Mouse (Mus musculus) forebrain, embryonic 11.5 days (tissue): ENCODE data around the gene Pah. TPM values are rescaled to one million over a fixed set of nuclear protein-coding genes. Genes with fewer than 3 reads are reported as not detected.

Experiments used
- ATAC-seq: fragments of 200-750 bp; cut with Nextera tagmentation; replicated peaks from 2 replicates; pipeline ENCODE4 v1.8.0; 2017; ENCODE audit warnings: moderate TSS enrichment; ENCODE audit not compliant: low FRiP score
- DNase-seq: peaks from one replicate; pipeline ENCODE4 v3.0.0-alpha.2; 2017; ENCODE audit warnings: low spot score
- H3K27ac ChIP-seq: fragments of 300-500 bp; sonication (generic); 2 replicates; pipeline ENCODE4 v1.5.1; 2014; ENCODE audit warnings: low read depth, low read length
- H3K27me3 ChIP-seq: fragments of 300-500 bp; sonication (generic); 2 replicates; pipeline ENCODE4 v1.6.1; 2014; ENCODE audit warnings: mild to moderate bottlenecking, low read length, mixed read lengths; ENCODE audit not compliant: control insufficient read depth, insufficient read depth
- H3K36me3 ChIP-seq: fragments of 300-500 bp; sonication (generic); 2 replicates; pipeline ENCODE4 v1.6.1; 2014; ENCODE audit warnings: mild to moderate bottlenecking, low read length, moderate library complexity, mixed read lengths; ENCODE audit not compliant: control insufficient read depth, insufficient read depth
- H3K4me1 ChIP-seq: fragments of 300-500 bp; sonication (generic); replicated peaks from 2 replicates; pipeline ENCODE4 v1.6.1; 2014; ENCODE audit warnings: low read length, mixed read lengths; ENCODE audit not compliant: control insufficient read depth, insufficient read depth
- H3K4me2 ChIP-seq: fragments of 300-500 bp; sonication (generic); 2 replicates; pipeline ENCODE4 v1.6.1; 2014; ENCODE audit warnings: low read depth, mild to moderate bottlenecking, low read length, moderate library complexity, mixed read lengths; ENCODE audit not compliant: severe bottlenecking
- H3K4me3 ChIP-seq: fragments of 300-500 bp; sonication (generic); 2 replicates; pipeline ENCODE4 v1.5.1; 2014; ENCODE audit warnings: low read depth, low read length
- H3K9ac ChIP-seq: fragments of 300-500 bp; sonication (generic); 2 replicates; pipeline ENCODE4 v1.6.1; 2014; ENCODE audit warnings: low read length
- H3K9me3 ChIP-seq: fragments of 300-500 bp; sonication (generic); 2 replicates; pipeline ENCODE4 v1.6.1; 2016; ENCODE audit warnings: low read length, mixed read lengths; ENCODE audit not compliant: control insufficient read depth
- WGBS: fragments of 180-500 bp; shearing (Covaris S2); extraction: QIAGEN DNeasy Blood & Tissue Kit; methylation state at CpG from one replicate; pipeline ENCODE4 v1.1.7; 2014; 5-methylcytosine and 5-hydroxymethylcytosine counted together
- polyA plus RNA-seq: library from polyadenylated mRNA; unstranded; fragments of >200 nt; fragmentation: Nextera tagmentation; extraction: Ambion mirVana; gene quantifications from 2 replicates; pipeline ENCODE4 v1.2.1, GENCODE M21; 2014

The Pah gene
- polyA plus RNA-seq, 1 experiment from 2014 or later, result not detected

- DNase-seq, result no peak
- H3K9me3 ChIP-seq, result no peaks in the 10 kb centered on the region
- no peak for ATAC-seq
- no peaks in the 10 kb centered on the region for H3K27me3 ChIP-seq
- no peak overlapping the region for H3K27ac ChIP-seq
- no peak overlapping the region for H3K4me2 ChIP-seq
- no peak overlapping the region for H3K4me3 ChIP-seq
- no peaks in the 10 kb centered on the region for H3K4me1 ChIP-seq
- no peak overlapping the region for H3K9ac ChIP-seq
- 86% methylated on average over 4 of the region's 4 CpGs for WGBS
- H3K36me3 ChIP-seq, result no peaks in the 10 kb centered on the region
These were observed 50.9 kb downstream of the Pah start for GRCm38 (mm10) chr10:87572500-87572899.

GRCm38 (mm10) chr10:87586696-87587095, 65.1 kb downstream of the Pah start:
- ATAC-seq, result no peak
- WGBS, result 83% methylated on average over 1 of the region's 1 CpGs

DNA sequence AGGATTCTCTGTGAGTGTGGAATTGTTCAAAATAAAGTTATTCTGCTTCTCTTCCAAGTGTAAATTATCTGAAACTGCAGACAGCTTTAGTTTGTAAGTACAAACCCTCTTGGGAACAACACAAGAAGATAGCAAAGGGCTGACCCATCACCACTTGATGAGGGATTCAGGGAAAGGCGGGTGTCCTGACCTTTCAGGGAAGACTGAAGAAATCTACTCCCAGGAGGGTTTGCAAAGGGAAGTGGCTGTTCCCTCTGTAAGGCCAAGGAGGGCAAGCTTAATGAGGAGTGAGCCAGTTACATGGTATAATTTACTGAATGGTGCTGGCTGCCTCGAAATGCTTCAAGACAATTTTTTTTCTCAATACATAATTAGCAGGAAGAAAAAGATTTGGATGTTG, 72.3 kb downstream of the Pah start:
- ATAC-seq, result no peak
- no peaks in the 10 kb centered on the region for H3K36me3 ChIP-seq
- no peak overlapping the region for H3K9ac ChIP-seq
- H3K4me3 ChIP-seq, result no peak overlapping the region
- no peak overlapping the region for H3K4me2 ChIP-seq
- no peaks in the 10 kb centered on the region for H3K9me3 ChIP-seq
- 42% methylated on average over 2 of the region's 2 CpGs for WGBS
- H3K27me3 ChIP-seq, result no peaks in the 10 kb centered on the region
- no peak for DNase-seq
- H3K27ac ChIP-seq, result no peak overlapping the region
- no peaks in the 10 kb centered on the region for H3K4me1 ChIP-seq

More at GRCm38 (mm10) chr10:87586696-87587095, 65.1 kb downstream of the Pah start:
- Histone ChIP-seq H3K4me2 (no peak overlapping the region), H3K9ac (no peak overlapping the region), H3K27me3 (no peaks in the 10 kb centered on the region), H3K36me3 (no peaks in the 10 kb centered on the region), H3K9me3 (no peaks in the 10 kb centered on the region), H3K4me3 (no peak overlapping the region), H3K27ac (no peak overlapping the region), H3K4me1 (no peaks in the 10 kb centered on the region)
- DNase-seq, result peak; percentile 68

- H3K4me3 ChIP-seq, result no peak overlapping the region
- ATAC-seq, result no peak
- peak; percentile 57 for DNase-seq
- no peaks in the 10 kb centered on the region for H3K4me1 ChIP-seq
- H3K9me3 ChIP-seq, result no peaks in the 10 kb centered on the region
- WGBS, result 44% methylated on average over 5 of the region's 5 CpGs
- H3K36me3 ChIP-seq, result no peaks in the 10 kb centered on the region
- no peak overlapping the region for H3K4me2 ChIP-seq
- no peaks in the 10 kb centered on the region for H3K27me3 ChIP-seq
- no peak overlapping the region for H3K27ac ChIP-seq
- no peak overlapping the region for H3K9ac ChIP-seq
These were observed 74.9 kb downstream of the Pah start for GRCm38 (mm10) chr10:87596361-87597074.

GRCm38 (mm10) chr10:87597075-87597677, 75.6 kb downstream of the Pah start:
- Histone ChIP-seq H3K27me3 (no peaks in the 10 kb centered on the region), H3K36me3 (no peaks in the 10 kb centered on the region), H3K27ac (no peak overlapping the region), H3K4me2 (no peak overlapping the region), H3K4me1 (no peaks in the 10 kb centered on the region), H3K9me3 (no peaks in the 10 kb centered on the region), H3K4me3 (no peak overlapping the region), H3K9ac (no peak overlapping the region)
- WGBS, result 70% methylated on average over 9 of the region's 9 CpGs
- ATAC-seq (no peak), DNase-seq (no peak)

GRCm38 (mm10) chr10:87602151-87602550, 80.6 kb downstream of the Pah start:
- DNase-seq (no peak), ATAC-seq (no peak)
- 74% methylated on average over 1 of the region's 1 CpGs for WGBS
- Histone ChIP-seq H3K4me1 (no peaks in the 10 kb centered on the region), H3K9ac (no peak overlapping the region), H3K4me3 (no peak overlapping the region), H3K9me3 (no peaks in the 10 kb centered on the region), H3K4me2 (no peak overlapping the region), H3K27me3 (no peaks in the 10 kb centered on the region), H3K27ac (no peak overlapping the region), H3K36me3 (no peaks in the 10 kb centered on the region)

DNA sequence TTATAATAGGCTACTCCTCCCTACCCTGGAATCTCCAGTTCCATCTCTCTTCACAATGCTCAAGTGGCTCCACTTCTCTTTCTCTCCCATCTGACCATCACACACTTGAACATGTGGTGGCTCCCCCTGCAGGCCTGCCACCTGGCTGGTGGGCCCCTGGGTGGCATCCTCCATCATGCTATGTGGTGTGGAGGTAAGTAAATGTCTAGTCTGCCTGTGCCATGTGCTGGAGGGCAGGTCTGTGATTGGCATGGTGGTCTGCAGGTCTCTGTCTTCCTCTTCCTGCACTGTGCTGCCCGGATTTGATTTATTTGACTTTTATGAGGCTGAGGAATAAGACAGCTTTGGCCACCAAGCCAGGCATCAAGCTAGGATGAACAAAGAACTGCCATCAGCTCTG, 103.6 kb downstream of the Pah start:
- H3K27ac ChIP-seq, result no peak overlapping the region
- H3K9ac ChIP-seq, result no peak overlapping the region
- WGBS, result 90% methylated on average over 1 of the region's 1 CpGs
- H3K36me3 ChIP-seq, result no peaks in the 10 kb centered on the region
- DNase-seq (no peak), ATAC-seq (no peak)
- H3K9me3 ChIP-seq, result no peaks in the 10 kb centered on the region
- H3K4me1 ChIP-seq, result no peaks in the 10 kb centered on the region
- no peak overlapping the region for H3K4me3 ChIP-seq
- H3K27me3 ChIP-seq, result no peaks in the 10 kb centered on the region
- no peak overlapping the region for H3K4me2 ChIP-seq
